16 mouse cellular contexts compared by ENCODE assay signal in genomic region chr16:27420982-27421381, GRCm38 (mm10).
DNase-seq lines count a peak whose midpoint lies in the region.
"Had no signal": no experiment of that assay in that cellular context is flagged by ENCODE, and none has a peak within 500 bp of the region (broad histone marks: within the 10 kb centered on the region; RNA-seq: fewer than 3 reads in every experiment).

No protein-coding gene starts in this region.

- DNase-seq in frontal cortex, postnatal 36 days (ENCODE audit: low spot score in 2 of 2): peak; percentile 13 to 36
- DNase-seq in frontal cortex, postnatal 14 days (ENCODE audit: low spot score in 2 of 2): no peak
- peak; percentile 22 for DNase-seq in right cerebral cortex, adult 18-20 months
- no peak for DNase-seq in right cerebral cortex, postnatal 14 days
- DNase-seq in right cerebral cortex, postnatal 36 days (ENCODE audit: low spot score in 2 of 2): peak; percentile 9 to 47
- no peak for DNase-seq in right cerebral cortex, postnatal 25 days
- DNase-seq in telencephalon, adult 2 months (ENCODE audit: low read depth, low spot score): peak; percentile 26
- DNase-seq in lung, postnatal 10 days: no peak
- DNase-seq: adrenal gland, adult 2 months; adrenal gland, postnatal 10 days; adrenal gland, postnatal 25 days; cerebellum, adult 11-12 months; cerebellum, adult 2 months; cerebellum, adult 9-10 months; cerebellum, postnatal 10 days; cerebellum, postnatal 25 days had no signal

Comparison
In these comparisons a context has a peak if more than half of its experiments do, and no peak if none do; other contexts are left out.
1. DNase-seq: peak in frontal cortex, postnatal 36 days (2 of 2), right cerebral cortex, adult 18-20 months (single experiment), right cerebral cortex, postnatal 36 days (2 of 2) and telencephalon, adult 2 months (single experiment); none in frontal cortex, postnatal 14 days (0 of 2), right cerebral cortex, postnatal 14 days (single experiment), right cerebral cortex, postnatal 25 days (single experiment) and lung, postnatal 10 days (single experiment).